Comparison of ENCODE assay signal across 9 mouse cellular contexts in the genomic region with DNA sequence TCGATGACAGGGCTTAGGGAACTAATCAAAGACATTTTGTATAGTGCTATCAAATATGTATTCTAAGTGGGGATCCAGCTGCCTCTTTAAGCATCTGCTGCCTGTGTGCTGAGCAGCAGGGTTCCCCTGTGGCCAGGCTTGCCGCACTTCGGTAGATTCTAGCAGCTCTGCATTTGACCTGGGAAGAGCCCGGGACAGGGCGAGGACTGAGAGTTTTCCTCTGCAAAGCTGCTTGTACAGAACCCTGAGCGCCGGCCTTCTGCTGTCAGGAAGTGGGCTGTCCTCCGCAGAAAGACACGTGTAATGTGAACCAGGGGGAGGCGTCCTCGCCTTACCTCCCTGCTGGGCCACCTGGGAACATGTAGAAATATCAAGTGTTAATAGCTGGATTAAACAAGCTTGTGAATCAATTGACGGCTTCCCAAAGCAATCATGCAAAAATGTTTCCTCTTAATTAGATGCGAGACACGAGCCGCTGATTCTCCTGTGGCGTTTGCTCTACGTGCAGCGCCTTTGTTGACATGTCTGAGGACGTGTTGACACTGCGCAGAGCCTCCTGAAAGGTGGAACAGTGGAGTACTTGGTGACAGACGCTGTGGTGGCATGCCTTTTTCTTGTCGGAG.
DNase-seq lines count a peak whose midpoint lies in the region; ATAC-seq and TF ChIP-seq lines count a peak whose summit lies in the region.
"Had no signal": no experiment of that assay in that cellular context is flagged by ENCODE, and none has a peak within 500 bp of the region (broad histone marks: within the 10 kb centered on the region; RNA-seq: fewer than 3 reads in every experiment).

No protein-coding gene starts in this region.

- WGBS in lung, adult 2 months = 34% methylated on average over 22 of the region's 22 CpGs
- WGBS in heart, embryonic 12.5 days = 10% methylated on average over 22 of the region's 22 CpGs
- 17% methylated on average over 22 of the region's 22 CpGs for WGBS in limb, embryonic 15.5 days
- 24% methylated on average over 22 of the region's 22 CpGs for WGBS in neural tube, embryonic 15.5 days

- peak overlapping the region; percentile 65 for H3K4me2 ChIP-seq in heart, embryonic 12.5 days
- H3K4me2 ChIP-seq in limb, embryonic 15.5 days = peak overlapping the region; percentile 36
- H3K4me2 ChIP-seq in neural tube, embryonic 15.5 days = peak overlapping the region; percentile 50

- no peak overlapping the region for H3K27ac ChIP-seq in heart, embryonic 12.5 days (ENCODE audit: poor library complexity, severe bottlenecking)
- no peak overlapping the region for H3K27ac ChIP-seq in limb, embryonic 15.5 days
- H3K27ac ChIP-seq in neural tube, embryonic 15.5 days (replicated peaks) = peak overlapping the region; percentile 52; the same call in 1 of the 2 replicates

- 0 out of 2 replicates have a peak, but pooled peaks have one; percentile 74 for ATAC-seq in heart, embryonic 12.5 days (ENCODE audit: insufficient number of reproducible peaks, low FRiP score)
- ATAC-seq in limb, embryonic 15.5 days (ENCODE audit: insufficient number of reproducible peaks, low FRiP score, low TSS enrichment, low read depth) = no peak
- no peak; the same call in 1 of the 2 replicates for ATAC-seq in neural tube, embryonic 15.5 days (ENCODE audit: low FRiP score)
- ATAC-seq in cerebellum, adult (ENCODE audit: insufficient number of reproducible peaks, low FRiP score, low TSS enrichment) = no peak
- ATAC-seq: Patski had no signal

- no peak for TF ChIP-seq POLR2A in lung, adult 2 months (IDR thresholded peaks at IDR 0.05; ENCODE audit: borderline replicate concordance, extremely low read depth, low read depth, low read length)

- peaks cover 5% of the 10 kb centered on the region; the same call in 1 of the 2 replicates for H3K9me3 ChIP-seq in heart, embryonic 12.5 days (replicated peaks)
- no peaks in the 10 kb centered on the region for H3K9me3 ChIP-seq in limb, embryonic 15.5 days
- no peaks in the 10 kb centered on the region for H3K9me3 ChIP-seq in neural tube, embryonic 15.5 days (replicated peaks)

- H3K9ac ChIP-seq in heart, embryonic 12.5 days = no peak overlapping the region
- H3K9ac ChIP-seq in limb, embryonic 15.5 days = no peak overlapping the region
- H3K9ac ChIP-seq in neural tube, embryonic 15.5 days (replicated peaks) = peak overlapping the region; percentile 23; the same call in 1 of the 2 replicates

- peak; percentile 13 for DNase-seq in lung, adult 2 months
- DNase-seq in lung, postnatal 14 days = no peak
- no peak for DNase-seq in testis, postnatal 14 days (ENCODE audit: low spot score)
- no peak for DNase-seq in right cerebral cortex, postnatal 36 days (ENCODE audit: low spot score in 2 of 2)

- no peak overlapping the region for H3K4me3 ChIP-seq in lung, adult 2 months (replicated peaks; ENCODE audit: extremely low read depth, low read depth, low read length)
- H3K4me3 ChIP-seq in heart, embryonic 12.5 days = peak overlapping the region; percentile 30
- peak overlapping the region; percentile 1; the same call in 1 of the 2 replicates for H3K4me3 ChIP-seq in limb, embryonic 15.5 days
- H3K4me3 ChIP-seq in neural tube, embryonic 15.5 days (replicated peaks) = no peak overlapping the region

- H3K36me3 ChIP-seq in heart, embryonic 12.5 days = no peaks in the 10 kb centered on the region
- H3K36me3 ChIP-seq in limb, embryonic 15.5 days = no peaks in the 10 kb centered on the region
- no peaks in the 10 kb centered on the region for H3K36me3 ChIP-seq in neural tube, embryonic 15.5 days

- TF ChIP-seq CTCF in lung, adult 2 months (IDR thresholded peaks at IDR 0.05; ENCODE audit: insufficient read depth, low read length) = no peak

- peaks cover 2% of the 10 kb centered on the region for H3K4me1 ChIP-seq in lung, adult 2 months (ENCODE audit: control insufficient read depth, insufficient read depth, low read length)
- H3K4me1 ChIP-seq in heart, embryonic 12.5 days (replicated peaks) = peaks cover 14% of the 10 kb centered on the region; the same call in 1 of the 2 replicates
- peaks cover 12% of the 10 kb centered on the region for H3K4me1 ChIP-seq in limb, embryonic 15.5 days
- H3K4me1 ChIP-seq in neural tube, embryonic 15.5 days = peaks cover 50% of the 10 kb centered on the region

- peaks cover 87% of the 10 kb centered on the region for H3K27me3 ChIP-seq in heart, embryonic 12.5 days (replicated peaks)
- no peaks in the 10 kb centered on the region for H3K27me3 ChIP-seq in limb, embryonic 15.5 days
- H3K27me3 ChIP-seq in neural tube, embryonic 15.5 days (replicated peaks) = no peaks in the 10 kb centered on the region

Comparison
In these comparisons a context has a peak if more than half of its experiments do, and no peak if none do; other contexts are left out.
1. H3K4me3 ChIP-seq: peak in heart, embryonic 12.5 days (single experiment) and limb, embryonic 15.5 days (single experiment); none in lung, adult 2 months (single experiment) and neural tube, embryonic 15.5 days (single experiment).
2. Peak in every context shown above with its lines, with median percentiles within 50 percentile points of each other: H3K4me2 ChIP-seq.